Mouse (Mus musculus) CH12.LX (cell line): ENCODE results near the gene Nkx2-1. TPM values are rescaled to one million over a fixed set of nuclear protein-coding genes. Genes with fewer than 3 reads are reported as not detected.

Experiments
- DNase-seq: peaks from one replicate; pipeline ENCODE4 v3.0.0-alpha.2; 2013; ENCODE audit errors: extremely low read depth
- H3K27ac ChIP-seq: 2 replicates; pipeline ENCODE4 v1.5.1; 2012; ENCODE audit warnings: low read depth, mild to moderate bottlenecking, control low read depth, moderate library complexity; ENCODE audit not compliant: insufficient read depth
- H3K27me3 ChIP-seq: replicated peaks from 2 replicates; pipeline ENCODE3; 2012; ENCODE audit warnings: inconsistent platforms
- H3K36me3 ChIP-seq, 2 experiments: replicated peaks in 1 of 2; 2 replicates each; pipeline versions ENCODE3 to v1.6.1; 2012; ENCODE audit warnings: inconsistent platforms in 1 of 2, low read length in 1 of 2, mild to moderate bottlenecking in 1 of 2, mixed read lengths in 1 of 2, moderate library complexity in 1 of 2; ENCODE audit not compliant: control insufficient read depth in 1 of 2, insufficient read depth in 1 of 2
- H3K4me1 ChIP-seq, 2 experiments: 2 replicates each; pipeline ENCODE4 v1.6.1; 2012; ENCODE audit warnings: inconsistent platforms in 1 of 2, moderate library complexity in 1 of 2; ENCODE audit not compliant: insufficient read depth in 2 of 2, control insufficient read depth in 1 of 2
- H3K4me2 ChIP-seq: 2 replicates; pipeline ENCODE4 v1.6.1; 2012; ENCODE audit warnings: low read depth, mild to moderate bottlenecking, control low read depth; ENCODE audit not compliant: poor library complexity, insufficient read depth, severe bottlenecking
- H3K4me3 ChIP-seq, 3 experiments: fragments of 150-350 bp in 1 of 3; sonication (generic) in 1 of 3; replicated peaks in 1 of 3; 2 replicates each; pipeline versions ENCODE3 to v1.5.1; 2011 to 2012; ENCODE audit warnings: low read depth in 2 of 3, low read length in 2 of 3, mild to moderate bottlenecking in 2 of 3, moderate library complexity in 2 of 3, control low read depth in 1 of 3, improper control_type of control experiment in 1 of 3, inconsistent platforms in 1 of 3, mixed read lengths in 1 of 3; ENCODE audit not compliant: poor library complexity in 1 of 3
- H3K79me2 ChIP-seq: replicated peaks from 2 replicates; pipeline ENCODE4 v1.6.1; 2012; ENCODE audit warnings: mild to moderate bottlenecking, moderate library complexity; ENCODE audit not compliant: control insufficient read depth, poor library complexity, insufficient read depth, severe bottlenecking; ENCODE audit errors: extremely low read depth
- H3K9ac ChIP-seq: 2 replicates; pipeline ENCODE4 v1.6.1; 2012; ENCODE audit warnings: low read depth, mild to moderate bottlenecking, control low read depth, moderate library complexity; ENCODE audit not compliant: insufficient read depth
- H3K9me3 ChIP-seq: replicated peaks from 2 replicates; pipeline ENCODE3; 2012; ENCODE audit warnings: low read length, inconsistent platforms, mixed read lengths
- BHLHE40 ChIP-seq: IDR thresholded peaks from 2 replicates; pipeline ENCODE4 v1.6.1; 2011; ENCODE audit warnings: mild to moderate bottlenecking, low read depth, low read length, improper control_type of control experiment
- CHD1 ChIP-seq: IDR thresholded peaks from 2 replicates; pipeline ENCODE4 v1.6.1; 2012; ENCODE audit warnings: low read depth, low read length, improper control_type of control experiment, inconsistent platforms
- CHD2 ChIP-seq: IDR thresholded peaks from 2 replicates; pipeline ENCODE4 v1.6.1; 2011; ENCODE audit warnings: low read length, improper control_type of control experiment
- CTCF ChIP-seq, 2 experiments: IDR thresholded peaks in 1 of 2; conservative IDR thresholded peaks in 1 of 2; 2 replicates each; pipeline ENCODE4 v1.5.1; 2011 to 2012; ENCODE audit warnings: low read depth in 2 of 2, low read length in 2 of 2, improper control_type of control experiment in 1 of 2, inconsistent platforms in 1 of 2, mild to moderate bottlenecking in 1 of 2, moderate library complexity in 1 of 2
- E2F4 ChIP-seq: IDR thresholded peaks from 2 replicates; pipeline ENCODE4 v1.6.1; 2011; ENCODE audit warnings: low read depth, low read length, improper control_type of control experiment; ENCODE audit not compliant: insufficient replicate concordance
- ELF1 ChIP-seq: IDR thresholded peaks from 2 replicates; pipeline ENCODE4 v1.6.1; 2014; ENCODE audit warnings: low read depth, mild to moderate bottlenecking, inconsistent platforms, low read length, improper control_type of control experiment
- HCFC1 ChIP-seq: IDR thresholded peaks from 2 replicates; pipeline ENCODE4 v1.6.1; 2012; ENCODE audit warnings: low read depth, mild to moderate bottlenecking, inconsistent platforms, low read length, improper control_type of control experiment
- JUN ChIP-seq: IDR thresholded peaks from 2 replicates; pipeline ENCODE4 v1.6.1; 2011; ENCODE audit warnings: low read depth, mild to moderate bottlenecking, low read length, improper control_type of control experiment, moderate library complexity; ENCODE audit not compliant: insufficient read depth
- JUND ChIP-seq: conservative IDR thresholded peaks from 2 replicates; pipeline ENCODE4 v1.6.1; 2011; ENCODE audit warnings: low read depth, low read length, improper control_type of control experiment
- MAFK ChIP-seq: IDR thresholded peaks from 2 replicates; pipeline ENCODE4 v1.6.1; 2011; ENCODE audit warnings: low read length, improper control_type of control experiment; ENCODE audit not compliant: insufficient replicate concordance
- MAX ChIP-seq: IDR thresholded peaks from 2 replicates; pipeline ENCODE4 v1.6.1; 2011; ENCODE audit warnings: low read length, improper control_type of control experiment
- MAZ ChIP-seq: IDR thresholded peaks from 2 replicates; pipeline ENCODE4 v1.6.1; 2012; ENCODE audit warnings: low read depth, mild to moderate bottlenecking, inconsistent platforms, low read length, improper control_type of control experiment, moderate library complexity
- MEF2A ChIP-seq: IDR thresholded peaks from 2 replicates; pipeline ENCODE4 v1.6.1; 2014; ENCODE audit warnings: low read depth, mild to moderate bottlenecking, inconsistent platforms, low read length, improper control_type of control experiment, borderline replicate concordance
- MXI1 ChIP-seq: IDR thresholded peaks from 2 replicates; pipeline ENCODE4 v1.6.1; 2011; ENCODE audit warnings: mild to moderate bottlenecking, low read depth, low read length, improper control_type of control experiment
- NELFE ChIP-seq: IDR thresholded peaks from 2 replicates; pipeline ENCODE4 v1.6.1; 2011; ENCODE audit warnings: low read depth, low read length, improper control_type of control experiment
- NRF1 ChIP-seq: IDR thresholded peaks from 2 replicates; pipeline ENCODE4 v1.6.1; 2014; ENCODE audit warnings: low read depth, mild to moderate bottlenecking, inconsistent platforms, low read length, improper control_type of control experiment, moderate library complexity
- POLR2AphosphoS2 ChIP-seq: IDR thresholded peaks from 2 replicates; pipeline ENCODE4 v1.6.1; 2011; ENCODE audit warnings: low read depth, low read length, improper control_type of control experiment
- RCOR1 ChIP-seq: conservative IDR thresholded peaks from 2 replicates; pipeline ENCODE4 v1.6.1; 2012; ENCODE audit warnings: low read depth, mild to moderate bottlenecking, inconsistent platforms, low read length, improper control_type of control experiment
- UBTF ChIP-seq: IDR thresholded peaks from 2 replicates; pipeline ENCODE4 v1.6.1; 2012; ENCODE audit warnings: low read depth, mild to moderate bottlenecking, inconsistent platforms, low read length, improper control_type of control experiment, moderate library complexity
- ZC3H11A ChIP-seq: IDR thresholded peaks from 2 replicates; pipeline ENCODE4 v1.6.1; 2012; ENCODE audit warnings: low read depth, mild to moderate bottlenecking, inconsistent platforms, low read length, improper control_type of control experiment
- ZMIZ1 ChIP-seq: IDR thresholded peaks from 2 replicates; pipeline ENCODE4 v1.6.1; 2012; ENCODE audit warnings: low read depth, mild to moderate bottlenecking, inconsistent platforms, low read length, improper control_type of control experiment
- ZNF384 ChIP-seq: IDR thresholded peaks from 2 replicates; pipeline ENCODE4 v1.6.1; 2012; ENCODE audit warnings: low read depth, low read length, improper control_type of control experiment, inconsistent platforms
- dilution Hi-C: fragments of 300-500 bp; cut with MboI; formaldehyde crosslinking; loops from 2 replicates; pipeline ENCODE4 v1.14.3; 2020; ENCODE audit warnings: low sequenced_read_pairs; ENCODE audit not compliant: extremely low pct_unique_long_range_greater_than_20kb, extremely low pct_ligation_motif_present
- in situ Hi-C: fragments of 300-500 bp; cut with MboI; formaldehyde crosslinking; loops from 3 replicates; pipeline ENCODE4 v1.14.3; 2019; ENCODE audit warnings: low sequenced_read_pairs, low pct_ligation_motif_present, low pct_unique_long_range_greater_than_20kb, mixed read lengths
- polyA plus RNA-seq: library from polyadenylated mRNA; unstranded; fragments of >175 nt; gene quantifications from 2 replicates; pipeline ENCODE4 v1.2.1, GENCODE M21; 2012; ENCODE audit warnings: low read depth; ENCODE audit not compliant: insufficient read length
- total RNA-seq, 2 experiments: library from RNA; depleted of rRNA; stranded (reverse); fragments of 300-350 nt in 1 of 2; fragments of >200 nt in 1 of 2; gene quantifications; 2 replicates each; pipeline ENCODE4 v1.2.3; 2012 to 2014

Nkx2-1 gene
- total and polyA plus RNA-seq, 3 experiments = not detected

- Histone ChIP-seq H3K4me3 (no peak overlapping the region), H3K79me2 (no peaks in the 10 kb centered on the region), H3K36me3 (no peaks in the 10 kb centered on the region), H3K9ac (no peak overlapping the region), H3K27ac (no peak overlapping the region), H3K4me1 (peaks cover 0 to 7% of the 10 kb centered on the region in 2 experiments; a peak in 2 of 4 replicates), H3K9me3 (no peaks in the 10 kb centered on the region), H3K27me3 (no peaks in the 10 kb centered on the region), H3K4me2 (no peak overlapping the region)
- DNase-seq = no peak
- dilution Hi-C loops (no loop called here), in situ Hi-C loops (loop anchor here (10.0 kb wide), 1 partner anchor 276 kb away; no protein-coding TSS in a partner anchor)
- TF ChIP-seq MEF2A (no peak), BHLHE40 (no peak)
These were observed 16.2 kb downstream of the Nkx2-1 start for GRCm38 (mm10) chr12:56520396-56521105.

DNA sequence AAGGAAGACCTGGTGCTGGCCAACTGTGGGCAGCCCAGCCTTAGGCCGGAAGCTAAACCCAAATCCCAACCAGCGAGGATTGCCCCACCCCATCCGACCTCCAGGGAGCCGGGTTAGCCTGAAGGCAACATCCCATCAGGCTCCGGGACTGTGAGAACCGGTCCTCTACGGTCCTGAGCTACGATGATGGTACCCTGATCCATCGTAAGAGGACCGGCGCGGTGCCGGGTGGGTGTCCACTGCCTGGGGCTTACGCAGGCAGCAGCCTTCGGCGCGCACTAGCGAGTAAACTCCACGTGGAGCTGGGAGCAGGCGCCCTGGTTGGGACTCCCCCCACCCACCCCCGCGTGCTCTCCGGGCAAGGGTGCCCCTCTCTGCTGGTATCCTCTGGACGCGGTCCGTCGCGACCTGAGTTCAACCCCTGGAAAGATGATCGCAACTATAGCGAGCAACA lies 16.9 kb downstream of the Nkx2-1 start:
- in situ Hi-C loops = loop anchor here (10.0 kb wide), 1 partner anchor 275 kb away; no protein-coding TSS in a partner anchor
- Histone ChIP-seq H3K4me3 (no peak overlapping the region), H3K79me2 (no peaks in the 10 kb centered on the region), H3K9ac (no peak overlapping the region), H3K9me3 (no peaks in the 10 kb centered on the region), H3K36me3 (no peaks in the 10 kb centered on the region), H3K4me2 (no peak overlapping the region), H3K4me1 (peaks cover 0 to 3% of the 10 kb centered on the region in 2 experiments; a peak in 1 of 4 replicates), H3K27ac (no peak overlapping the region), H3K27me3 (no peaks in the 10 kb centered on the region)
- DNase-seq = no peak
- dilution Hi-C loops = no loop called here
- TF ChIP-seq E2F4 (no peak), CHD2 (no peak), UBTF (no peak), RCOR1 (no peak), JUN (no peak), NELFE (no peak), MAFK (no peak), JUND (no peak), ZNF384 (no peak)

- no peak overlapping the region for H3K4me2 ChIP-seq
- DNase-seq = no peak
- in situ Hi-C loops (no loop called here), dilution Hi-C loops (no loop called here)
- H3K27ac ChIP-seq = no peak overlapping the region
- H3K36me3 ChIP-seq = no peaks in the 10 kb centered on the region
- no peaks in the 10 kb centered on the region for H3K79me2 ChIP-seq
- no peaks in the 10 kb centered on the region for H3K4me1 ChIP-seq
- TF ChIP-seq ELF1 (no peak), POLR2AphosphoS2 (no peak), MAFK (no peak), RCOR1 (no peak), CTCF (conservative IDR thresholded peaks at IDR 0.05 in 1 of 2, IDR thresholded peaks at IDR 0.05 in 1 of 2; ENCODE audit: low read depth in 2 of 2, low read length in 2 of 2) (no peak), MAX (no peak), JUN (no peak), ZC3H11A (no peak), MXI1 (no peak), CHD1 (no peak), MAZ (no peak), UBTF (no peak), ZMIZ1 (no peak), CHD2 (no peak), HCFC1 (no peak), NRF1 (no peak)
- no peaks in the 10 kb centered on the region for H3K27me3 ChIP-seq
- no peaks in the 10 kb centered on the region for H3K9me3 ChIP-seq
- H3K4me3 ChIP-seq = no peak overlapping the region
- no peak overlapping the region for H3K9ac ChIP-seq
These were observed 17.5 kb downstream of the Nkx2-1 start for GRCm38 (mm10) chr12:56519071-56519737.
